Mouse (Mus musculus) kidney, embryonic 14.5 days (tissue): Measurements from ENCODE around the gene Crb1. TPM values are rescaled to one million over a fixed set of nuclear protein-coding genes. Genes with fewer than 3 reads are reported as not detected.

Experiments used
- polyA plus RNA-seq: library from polyadenylated mRNA; unstranded; fragments of >200 nt; fragmentation: Nextera tagmentation; extraction: Ambion mirVana; gene quantifications from 2 replicates; pipeline ENCODE4 v1.2.1, GENCODE M21; 2014

Gene Crb1
- polyA plus RNA-seq, 1 experiment from 2014 or later, result 0.14 TPM

Other genes starting within 250 kb of the Crb1 start
- 9.1 and 15.4 TPM in 2 replicates for gene Zbtb41, start 45.2 kb upstream of the Crb1 start, polyA plus RNA-seq
- 22.5 and 28.8 TPM in 2 replicates for gene Aspm, start 77.7 kb upstream of the Crb1 start, polyA plus RNA-seq
- not detected in 2 replicates for gene F13b, start 124.6 kb upstream of the Crb1 start, polyA plus RNA-seq
- not detected in 2 replicates for gene Cfhr1, start 183.2 kb upstream of the Crb1 start, polyA plus RNA-seq